In the genomic region with DNA sequence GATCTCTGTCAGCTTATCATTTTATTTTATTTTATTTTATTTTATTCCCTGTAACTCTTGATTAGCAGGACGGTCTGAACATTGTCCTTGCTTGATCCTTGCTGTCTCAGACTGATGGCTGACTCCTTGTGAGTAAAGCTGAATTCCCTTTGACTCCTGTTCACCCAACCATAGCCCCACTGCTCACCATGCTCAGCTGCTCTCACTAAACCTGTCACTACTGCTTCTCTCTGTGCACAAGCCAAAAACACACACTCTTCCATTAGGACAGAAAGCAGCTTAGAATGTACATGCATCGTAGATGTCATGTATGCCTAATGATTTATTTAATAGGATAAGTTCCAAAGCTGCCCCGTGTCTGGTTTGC, we compare ENCODE assay signal across 21 mouse cellular contexts.
DNase-seq lines count a peak whose midpoint lies in the region; ATAC-seq and TF ChIP-seq lines count a peak whose summit lies in the region.
"Had no signal": no experiment of that assay in that cellular context is flagged by ENCODE, and none has a peak within 500 bp of the region (broad histone marks: within the 10 kb centered on the region; RNA-seq: fewer than 3 reads in every experiment).

No protein-coding gene starts in this region.

- CTCF ChIA-PET in Patski (lab: Charles Lee) = interaction anchor here (1.1 to 1.5 kb wide), 2 partner anchors 9 to 15 kb away, joined by 5 to 6 read pairs; no protein-coding TSS in a partner anchor

- H3K4me2 ChIP-seq in kidney, embryonic 15.5 days = no peak overlapping the region
- H3K4me2 ChIP-seq: embryonic facial prominence, embryonic 13.5 days; forebrain, embryonic 12.5 days; forebrain, embryonic 15.5 days; heart, embryonic 11.5 days; hindbrain, embryonic 12.5 days; hindbrain, embryonic 15.5 days had no signal

- peaks cover 11% of the 10 kb centered on the region for H3K4me1 ChIP-seq in kidney, embryonic 15.5 days
- H3K4me1 ChIP-seq: embryonic facial prominence, embryonic 13.5 days; hindbrain, embryonic 15.5 days had no signal

- no peak overlapping the region for H3K4me3 ChIP-seq in kidney, embryonic 15.5 days (replicated peaks)
- no peak overlapping the region for H3K4me3 ChIP-seq in layer of hippocampus, adult 2 months
- H3K4me3 ChIP-seq: embryonic facial prominence, embryonic 10.5 days; embryonic facial prominence, embryonic 13.5 days; erythroblast, embryonic 14.5 days; forebrain, embryonic 12.5 days; forebrain, embryonic 15.5 days; hindbrain, embryonic 12.5 days; hindbrain, embryonic 15.5 days had no signal

- no peak for DNase-seq in kidney, adult 18-20 months
- no peak for DNase-seq in layer of hippocampus, adult 2 months (ENCODE audit: low spot score in 2 of 2)
- DNase-seq in layer of hippocampus, adult 18-20 months (ENCODE audit: low spot score in 2 of 2) = no peak
- peak; percentile 46 for DNase-seq in Patski (ENCODE audit: low read depth, low spot score)
- DNase-seq in heart, adult 18-20 months = no peak
- no peak for DNase-seq in left cerebral cortex, adult 8-10 months (ENCODE audit: low spot score in 2 of 2)
- DNase-seq: cerebellum, adult 11 months; cerebellum, adult 8-10 months; cerebellum, postnatal 36 days; embryo, embryonic 11 days; gastrocnemius, postnatal 25 days had no signal

- peak; percentile 62 for ATAC-seq in kidney, embryonic 15.5 days (replicated peaks; ENCODE audit: low FRiP score)
- ATAC-seq in Patski = peak; percentile 71
- ATAC-seq: CD4-positive, CD25-positive, alpha-beta regulatory T cell, adult 4 months; forebrain, embryonic 15.5 days had no signal

- TF ChIP-seq CTCF in layer of hippocampus, adult 2 months (conservative IDR thresholded peaks at IDR 0.05) = no peak
- no peak for TF ChIP-seq CTCF in Patski (IDR thresholded peaks at IDR 0.05)

- H3K9ac ChIP-seq in kidney, embryonic 15.5 days = no peak overlapping the region
- H3K9ac ChIP-seq: embryonic facial prominence, embryonic 13.5 days; forebrain, embryonic 12.5 days; forebrain, embryonic 15.5 days; hindbrain, embryonic 12.5 days; hindbrain, embryonic 15.5 days had no signal

- POLR2A ChIA-PET in Patski (lab: Charles Lee) = no interaction called here

- no peaks in the 10 kb centered on the region for H3K27me3 ChIP-seq in kidney, embryonic 15.5 days
- H3K27me3 ChIP-seq in Patski = peaks cover 62% of the 10 kb centered on the region
- H3K27me3 ChIP-seq: forebrain, embryonic 12.5 days; forebrain, embryonic 15.5 days; hindbrain, embryonic 12.5 days; hindbrain, embryonic 15.5 days had no signal

- 36% methylated on average over 3 of the region's 3 CpGs for WGBS in kidney, embryonic 15.5 days

- no peak overlapping the region for H3K27ac ChIP-seq in kidney, embryonic 15.5 days
- peak overlapping the region; percentile 73 for H3K27ac ChIP-seq in layer of hippocampus, adult 2 months
- H3K27ac ChIP-seq: embryonic facial prominence, embryonic 10.5 days; embryonic facial prominence, embryonic 13.5 days; forebrain, embryonic 12.5 days; forebrain, embryonic 15.5 days; hindbrain, embryonic 12.5 days; hindbrain, embryonic 15.5 days had no signal

- in situ Hi-C loops in Patski (cut with MboI; ENCODE audit: low pct_unique_long_range_greater_than_20kb) = no loop called here

- no peaks in the 10 kb centered on the region for H3K9me3 ChIP-seq in kidney, embryonic 15.5 days (replicated peaks)
- H3K9me3 ChIP-seq: embryonic facial prominence, embryonic 10.5 days; embryonic facial prominence, embryonic 13.5 days; forebrain, embryonic 12.5 days; forebrain, embryonic 15.5 days; hindbrain, embryonic 12.5 days; hindbrain, embryonic 15.5 days had no signal

- no peaks in the 10 kb centered on the region for H3K36me3 ChIP-seq in kidney, embryonic 15.5 days
- H3K36me3 ChIP-seq: embryonic facial prominence, embryonic 10.5 days; embryonic facial prominence, embryonic 13.5 days; forebrain, embryonic 12.5 days; forebrain, embryonic 15.5 days; hindbrain, embryonic 12.5 days; hindbrain, embryonic 15.5 days had no signal
